Mouse (Mus musculus): ENCODE data around the gene Hrh1. TPM values are rescaled to one million over a fixed set of nuclear protein-coding genes. Genes with fewer than 3 reads are reported as not detected.

The Hrh1 gene
- polyA plus RNA-seq, 1 experiment = 0.48 TPM

- H3K36me3 ChIP-seq (ENCODE audit: control insufficient read depth, insufficient read depth, low read length) = no peaks in the 10 kb centered on the region
- H3K27ac ChIP-seq (ENCODE audit: control insufficient read depth, insufficient read depth, low read depth, low read length) = no peak overlapping the region
- H3K4me3 ChIP-seq (ENCODE audit: control insufficient read depth, low read depth, low read length) = no peak overlapping the region
- TF ChIP-seq CTCF (IDR thresholded peaks at IDR 0.05; ENCODE audit: control insufficient read depth, insufficient read depth, insufficient replicate concordance, low read depth, low read length) (no peak), POLR2A (IDR thresholded peaks at IDR 0.05; ENCODE audit: control insufficient read depth, low read depth, low read length) (no peak)
- H3K4me1 ChIP-seq (ENCODE audit: control insufficient read depth, insufficient read depth, low read length) = no peaks in the 10 kb centered on the region; the same call in 1 of the 2 replicates
- H3K27me3 ChIP-seq (ENCODE audit: control insufficient read depth, insufficient read depth, low read length) = no peaks in the 10 kb centered on the region
These were observed 59.6 kb downstream of the Hrh1 start for GRCm38 (mm10) chr6:114457299-114457698.

DNA sequence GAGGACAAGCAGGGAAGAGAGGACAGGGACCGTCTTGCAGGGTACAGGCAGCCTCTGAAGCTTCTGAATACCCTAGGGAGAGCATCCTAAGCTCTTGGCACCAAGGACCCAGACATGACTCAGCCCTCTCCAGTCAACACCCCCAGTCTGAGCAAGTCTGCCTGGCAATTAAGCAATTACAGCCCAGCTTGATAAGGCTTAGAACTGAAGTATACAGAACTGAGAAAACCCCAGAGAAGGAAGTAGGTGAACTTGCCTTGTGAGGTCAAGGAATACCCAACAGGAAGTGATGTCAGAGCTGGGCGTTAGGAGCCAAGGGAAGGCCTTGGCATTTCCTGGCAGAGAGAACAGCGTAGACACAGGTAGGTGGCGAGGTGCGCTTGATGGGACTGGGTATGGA lies 60.5 kb downstream of the Hrh1 start:
- Histone ChIP-seq H3K36me3 (ENCODE audit: control insufficient read depth, insufficient read depth, low read length) (no peaks in the 10 kb centered on the region), H3K4me3 (ENCODE audit: control insufficient read depth, low read depth, low read length) (no peak overlapping the region), H3K27me3 (ENCODE audit: control insufficient read depth, insufficient read depth, low read length) (no peaks in the 10 kb centered on the region), H3K4me1 (ENCODE audit: control insufficient read depth, insufficient read depth, low read length) (no peaks in the 10 kb centered on the region; the same call in 1 of the 2 replicates), H3K27ac (ENCODE audit: control insufficient read depth, insufficient read depth, low read depth, low read length) (no peak overlapping the region)
- TF ChIP-seq CTCF (IDR thresholded peaks at IDR 0.05; ENCODE audit: control insufficient read depth, insufficient read depth, insufficient replicate concordance, low read depth, low read length) (no peak), POLR2A (IDR thresholded peaks at IDR 0.05; ENCODE audit: control insufficient read depth, low read depth, low read length) (no peak)

- Histone ChIP-seq H3K36me3 (ENCODE audit: control insufficient read depth, insufficient read depth, low read length) (no peaks in the 10 kb centered on the region), H3K4me1 (ENCODE audit: control insufficient read depth, insufficient read depth, low read length) (no peaks in the 10 kb centered on the region; the same call in 1 of the 2 replicates), H3K27me3 (ENCODE audit: control insufficient read depth, insufficient read depth, low read length) (no peaks in the 10 kb centered on the region), H3K4me3 (ENCODE audit: control insufficient read depth, low read depth, low read length) (no peak overlapping the region), H3K27ac (ENCODE audit: control insufficient read depth, insufficient read depth, low read depth, low read length) (no peak overlapping the region)
- no peak for TF ChIP-seq CTCF (IDR thresholded peaks at IDR 0.05; ENCODE audit: control insufficient read depth, insufficient read depth, insufficient replicate concordance, low read depth, low read length)
- TF ChIP-seq POLR2A (IDR thresholded peaks at IDR 0.05; ENCODE audit: control insufficient read depth, low read depth, low read length) = no peak
These were observed 62.2 kb downstream of the Hrh1 start for GRCm38 (mm10) chr6:114459969-114460368.

GRCm38 (mm10) chr6:114461536-114461935 lies 63.8 kb downstream of the Hrh1 start:
- Histone ChIP-seq H3K27ac (ENCODE audit: control insufficient read depth, insufficient read depth, low read depth, low read length) (no peak overlapping the region), H3K4me1 (ENCODE audit: control insufficient read depth, insufficient read depth, low read length) (no peaks in the 10 kb centered on the region; the same call in 1 of the 2 replicates), H3K27me3 (ENCODE audit: control insufficient read depth, insufficient read depth, low read length) (no peaks in the 10 kb centered on the region), H3K4me3 (ENCODE audit: control insufficient read depth, low read depth, low read length) (no peak overlapping the region), H3K36me3 (ENCODE audit: control insufficient read depth, insufficient read depth, low read length) (no peaks in the 10 kb centered on the region)
- no peak for TF ChIP-seq POLR2A (IDR thresholded peaks at IDR 0.05; ENCODE audit: control insufficient read depth, low read depth, low read length)
- no peak for TF ChIP-seq CTCF (IDR thresholded peaks at IDR 0.05; ENCODE audit: control insufficient read depth, insufficient read depth, insufficient replicate concordance, low read depth, low read length)

GRCm38 (mm10) chr6:114462747-114463146 lies 65.0 kb downstream of the Hrh1 start:
- H3K4me1 ChIP-seq (ENCODE audit: control insufficient read depth, insufficient read depth, low read length) = no peaks in the 10 kb centered on the region; the same call in 1 of the 2 replicates
- H3K36me3 ChIP-seq (ENCODE audit: control insufficient read depth, insufficient read depth, low read length) = no peaks in the 10 kb centered on the region
- peak overlapping the region; percentile 81; the same call in 1 of the 2 replicates for H3K4me3 ChIP-seq (ENCODE audit: control insufficient read depth, low read depth, low read length)
- H3K27ac ChIP-seq (ENCODE audit: control insufficient read depth, insufficient read depth, low read depth, low read length) = no peak overlapping the region
- H3K27me3 ChIP-seq (ENCODE audit: control insufficient read depth, insufficient read depth, low read length) = no peaks in the 10 kb centered on the region
- TF ChIP-seq POLR2A (IDR thresholded peaks at IDR 0.05; ENCODE audit: control insufficient read depth, low read depth, low read length) (no peak), CTCF (IDR thresholded peaks at IDR 0.05; ENCODE audit: control insufficient read depth, insufficient read depth, insufficient replicate concordance, low read depth, low read length) (no peak; the same call in 1 of the 2 replicates)

GRCm38 (mm10) chr6:114473541-114473940 lies 75.8 kb downstream of the Hrh1 start:
- Histone ChIP-seq H3K4me1 (ENCODE audit: control insufficient read depth, insufficient read depth, low read length) (peaks cover 3% of the 10 kb centered on the region), H3K27ac (ENCODE audit: control insufficient read depth, insufficient read depth, low read depth, low read length) (no peak overlapping the region), H3K36me3 (ENCODE audit: control insufficient read depth, insufficient read depth, low read length) (no peaks in the 10 kb centered on the region), H3K27me3 (ENCODE audit: control insufficient read depth, insufficient read depth, low read length) (no peaks in the 10 kb centered on the region), H3K4me3 (ENCODE audit: control insufficient read depth, low read depth, low read length) (no peak overlapping the region)
- no peak for TF ChIP-seq POLR2A (IDR thresholded peaks at IDR 0.05; ENCODE audit: control insufficient read depth, low read depth, low read length)
- TF ChIP-seq CTCF (IDR thresholded peaks at IDR 0.05; ENCODE audit: control insufficient read depth, insufficient read depth, insufficient replicate concordance, low read depth, low read length) = no peak

DNA sequence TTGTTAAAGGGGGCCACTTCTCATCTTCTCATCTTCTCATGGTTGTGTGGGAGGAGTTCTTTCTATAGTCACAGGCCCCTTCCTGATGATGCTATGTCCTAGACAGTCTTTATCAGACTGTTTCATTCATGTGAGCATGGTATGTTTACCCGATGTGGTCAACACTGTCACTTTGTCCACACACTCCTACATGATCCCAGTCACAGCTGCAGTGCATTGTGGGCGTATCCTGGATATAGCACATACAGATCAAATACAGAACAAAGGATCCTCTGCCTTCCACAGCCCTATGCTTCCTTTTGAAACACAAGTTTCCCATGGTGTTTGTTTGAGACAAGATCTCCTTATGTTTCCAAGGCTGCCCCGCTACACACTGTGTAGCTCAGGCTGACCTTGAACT lies 76.3 kb downstream of the Hrh1 start:
- Histone ChIP-seq H3K4me3 (ENCODE audit: control insufficient read depth, low read depth, low read length) (no peak overlapping the region), H3K27ac (ENCODE audit: control insufficient read depth, insufficient read depth, low read depth, low read length) (no peak overlapping the region), H3K36me3 (ENCODE audit: control insufficient read depth, insufficient read depth, low read length) (no peaks in the 10 kb centered on the region), H3K27me3 (ENCODE audit: control insufficient read depth, insufficient read depth, low read length) (no peaks in the 10 kb centered on the region), H3K4me1 (ENCODE audit: control insufficient read depth, insufficient read depth, low read length) (peaks cover 3% of the 10 kb centered on the region)
- TF ChIP-seq CTCF (IDR thresholded peaks at IDR 0.05; ENCODE audit: control insufficient read depth, insufficient read depth, insufficient replicate concordance, low read depth, low read length) (no peak), POLR2A (IDR thresholded peaks at IDR 0.05; ENCODE audit: control insufficient read depth, low read depth, low read length) (no peak)

DNA sequence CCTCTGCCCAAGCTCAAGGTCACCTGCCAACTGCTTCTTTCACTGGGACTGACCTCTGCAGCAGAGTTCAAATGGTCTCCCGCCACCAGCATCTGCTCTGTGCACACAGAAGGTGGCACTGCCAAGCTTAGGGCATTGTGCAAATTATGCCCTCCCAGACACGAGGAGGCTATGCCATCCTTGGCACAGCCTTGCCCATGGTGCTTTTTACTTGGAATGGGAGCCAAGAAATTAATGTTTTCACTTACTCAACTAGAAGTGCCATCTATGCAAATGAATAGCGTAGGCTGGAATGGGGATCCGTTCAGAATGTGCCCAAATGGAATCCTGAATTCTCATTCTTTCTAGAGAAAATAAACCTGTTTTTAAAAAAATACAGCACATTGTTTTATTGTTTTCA lies 77.2 kb downstream of the Hrh1 start:
- Histone ChIP-seq H3K4me3 (ENCODE audit: control insufficient read depth, low read depth, low read length) (no peak overlapping the region), H3K27ac (ENCODE audit: control insufficient read depth, insufficient read depth, low read depth, low read length) (no peak overlapping the region), H3K27me3 (ENCODE audit: control insufficient read depth, insufficient read depth, low read length) (no peaks in the 10 kb centered on the region), H3K4me1 (ENCODE audit: control insufficient read depth, insufficient read depth, low read length) (peaks cover 3% of the 10 kb centered on the region), H3K36me3 (ENCODE audit: control insufficient read depth, insufficient read depth, low read length) (no peaks in the 10 kb centered on the region)
- TF ChIP-seq POLR2A (IDR thresholded peaks at IDR 0.05; ENCODE audit: control insufficient read depth, low read depth, low read length) = no peak
- no peak for TF ChIP-seq CTCF (IDR thresholded peaks at IDR 0.05; ENCODE audit: control insufficient read depth, insufficient read depth, insufficient replicate concordance, low read depth, low read length)
